Mouse (Mus musculus): ENCODE measurements around the gene Mief2. TPM values are rescaled to one million over a fixed set of nuclear protein-coding genes. Genes with fewer than 3 reads are reported as not detected.
A peak's percentile ranks its signal among the peaks of the same experiment; 100 is the strongest.

The Mief2 gene
- polyA plus RNA-seq, 1 experiment: 49.7 TPM

DNA sequence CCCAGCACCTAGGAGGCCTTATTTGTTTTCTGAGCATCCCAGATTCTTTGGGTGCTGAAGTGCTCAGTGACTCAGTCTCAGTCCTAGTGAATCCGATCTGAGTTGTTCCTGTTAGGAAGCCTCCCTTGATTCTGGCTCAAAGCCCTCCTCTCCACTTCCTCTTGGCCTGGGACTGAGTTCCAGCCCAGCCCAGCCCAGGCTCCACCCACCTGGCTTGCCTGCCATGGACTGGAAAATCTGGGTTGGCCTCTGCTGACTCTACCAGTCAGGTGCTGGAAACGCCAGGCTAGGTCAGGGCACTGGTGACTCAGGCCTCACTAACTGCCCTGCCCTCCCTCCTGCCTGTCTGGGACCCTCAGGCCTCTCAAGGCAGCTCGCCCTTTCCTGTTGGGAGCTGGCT is 20.5 kb upstream of the Mief2 start:
- Histone ChIP-seq H3K27me3 (ENCODE audit: control insufficient read depth, insufficient read depth, insufficient read length) (no peaks in the 10 kb centered on the region), H3K36me3 (ENCODE audit: control insufficient read depth, insufficient read depth) (peaks cover 3% of the 10 kb centered on the region), H3K4me3 (no peak overlapping the region), H3ac (ENCODE audit: control insufficient read depth, insufficient read length) (no peak overlapping the region), H3K79me2 (ENCODE audit: control insufficient read depth, insufficient read depth) (peaks cover 23% of the 10 kb centered on the region), H3K4me2 (ENCODE audit: low read depth) (peak overlapping the region; percentile 68)
- peak in 1 of 3 experiments; percentile 22 for TF ChIP-seq MYOD1 (IDR thresholded peaks at IDR 0.05; ENCODE audit: control insufficient read depth in 1 of 3, insufficient read length in 2 of 3, low read depth in 2 of 3)
- no peak for TF ChIP-seq SRF (IDR thresholded peaks at IDR 0.05; ENCODE audit: control insufficient read depth, insufficient read length, low read depth)
- peak; percentile 24 for TF ChIP-seq POLR2A (IDR thresholded peaks at IDR 0.05; ENCODE audit: insufficient read length, low read depth)
- TF ChIP-seq TCF3 (IDR thresholded peaks at IDR 0.05; ENCODE audit: insufficient read length, low read depth): no peak

DNA sequence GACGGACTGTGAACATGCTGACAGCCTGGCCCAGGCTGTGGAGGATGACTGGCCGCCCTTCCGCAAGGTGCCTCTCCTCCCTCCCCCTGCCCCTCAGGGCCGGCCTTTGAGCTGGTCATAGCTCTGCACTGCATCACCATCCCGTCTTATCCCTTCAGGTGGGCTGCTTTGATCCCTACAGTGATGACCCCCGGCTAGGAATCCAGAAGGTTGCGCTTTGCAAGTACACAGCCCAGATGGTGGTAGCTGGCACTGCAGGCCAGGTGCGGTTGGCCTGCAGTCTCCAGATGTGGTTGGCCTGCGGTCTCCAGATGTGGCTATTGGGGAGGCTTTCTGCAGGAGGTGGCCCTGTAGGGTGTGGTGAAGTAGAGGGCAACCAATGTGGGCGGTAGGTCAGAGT is 19.6 kb upstream of the Mief2 start:
- Histone ChIP-seq H3K27me3 (ENCODE audit: control insufficient read depth, insufficient read depth, insufficient read length) (no peaks in the 10 kb centered on the region), H3K4me2 (ENCODE audit: low read depth) (no peak overlapping the region), H3ac (ENCODE audit: control insufficient read depth, insufficient read length) (no peak overlapping the region), H3K79me2 (ENCODE audit: control insufficient read depth, insufficient read depth) (peaks cover 13% of the 10 kb centered on the region), H3K4me3 (no peak overlapping the region), H3K36me3 (ENCODE audit: control insufficient read depth, insufficient read depth) (peaks cover 3% of the 10 kb centered on the region)
- TF ChIP-seq MYOG (IDR thresholded peaks at IDR 0.05; ENCODE audit: control insufficient read depth in 1 of 3, insufficient read depth in 1 of 3, insufficient read length in 2 of 3, low read depth in 2 of 3) (no peak), MAX (IDR thresholded peaks at IDR 0.05; ENCODE audit: low read depth) (no peak), SRF (IDR thresholded peaks at IDR 0.05; ENCODE audit: control insufficient read depth, insufficient read length, low read depth) (no peak), USF1 (IDR thresholded peaks at IDR 0.05; ENCODE audit: low read depth) (no peak), MYOD1 (IDR thresholded peaks at IDR 0.05; ENCODE audit: control insufficient read depth in 1 of 3, insufficient read length in 2 of 3, low read depth in 2 of 3) (no peak), TCF12 (IDR thresholded peaks at IDR 0.05; ENCODE audit: insufficient read depth, poor library complexity, severe bottlenecking) (no peak)

DNA sequence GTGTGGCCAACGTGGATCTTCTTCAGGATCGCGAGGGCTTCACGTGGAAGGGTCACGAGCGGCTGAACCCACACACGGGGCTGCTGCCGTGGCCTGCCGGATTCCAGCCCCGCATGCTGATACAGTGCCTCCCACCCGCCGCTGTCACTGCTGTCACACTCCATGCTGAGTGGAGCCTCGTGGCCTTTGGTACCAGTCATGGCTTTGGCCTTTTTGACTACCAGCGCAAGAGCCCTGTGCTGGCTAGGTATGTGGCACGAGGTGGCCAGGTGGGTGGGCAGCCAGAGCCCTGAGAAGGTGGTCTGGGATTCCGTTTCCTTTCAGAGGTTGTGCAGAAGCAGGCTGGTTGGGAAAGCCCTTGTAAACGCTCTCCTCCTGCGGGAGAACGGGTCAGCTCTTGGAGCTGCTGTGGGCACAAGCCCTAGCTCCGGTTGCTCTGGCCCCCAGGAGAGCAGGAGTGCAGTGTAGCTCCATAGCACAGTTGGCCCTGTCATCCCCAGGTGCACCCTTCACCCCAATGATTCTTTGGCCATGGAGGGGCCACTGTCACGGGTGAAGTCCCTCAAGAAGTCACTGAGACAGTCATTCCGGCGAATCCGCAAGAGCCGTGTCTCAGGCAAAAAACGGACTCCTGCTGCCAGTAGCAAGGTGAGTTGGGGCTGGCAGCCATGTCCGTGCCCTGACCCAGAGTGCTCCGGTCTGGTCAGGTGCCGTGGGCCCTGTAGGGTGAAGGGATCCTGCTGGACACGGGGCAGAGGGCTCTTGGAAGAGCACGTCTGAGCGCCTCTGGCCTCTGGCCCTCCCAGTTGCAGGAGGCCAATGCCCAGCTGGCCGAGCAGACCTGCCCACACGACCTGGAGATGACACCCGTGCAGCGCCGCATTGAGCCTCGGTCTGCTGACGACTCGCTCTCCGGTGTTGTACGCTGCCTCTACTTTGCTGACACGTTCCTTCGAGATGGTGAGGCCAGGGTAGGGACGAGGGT is 18.4 kb upstream of the Mief2 start:
- H3K4me3 ChIP-seq: no peak overlapping the region
- no peak overlapping the region for H3ac ChIP-seq (ENCODE audit: control insufficient read depth, insufficient read length)
- peaks cover 3% of the 10 kb centered on the region for H3K36me3 ChIP-seq (ENCODE audit: control insufficient read depth, insufficient read depth)
- TF ChIP-seq E2F4 (IDR thresholded peaks at IDR 0.05; ENCODE audit: insufficient read depth) (no peak), REST (IDR thresholded peaks at IDR 0.05; ENCODE audit: insufficient read depth, insufficient read length) (no peak), POLR2A (IDR thresholded peaks at IDR 0.05; ENCODE audit: insufficient read length, low read depth) (no peak), POLR2AphosphoS2 (IDR thresholded peaks at IDR 0.05; ENCODE audit: insufficient read length, low read depth) (no peak), TCF12 (IDR thresholded peaks at IDR 0.05; ENCODE audit: insufficient read depth, poor library complexity, severe bottlenecking) (no peak), CEBPB (IDR thresholded peaks at IDR 0.05; ENCODE audit: insufficient read depth, poor library complexity, severe bottlenecking) (no peak), MYOD1 (IDR thresholded peaks at IDR 0.05; ENCODE audit: control insufficient read depth in 1 of 3, insufficient read length in 2 of 3, low read depth in 2 of 3) (no peak)
- no peaks in the 10 kb centered on the region for H3K27me3 ChIP-seq (ENCODE audit: control insufficient read depth, insufficient read depth, insufficient read length)
- peaks cover 3% of the 10 kb centered on the region for H3K79me2 ChIP-seq (ENCODE audit: control insufficient read depth, insufficient read depth)
- no peak overlapping the region for H3K4me2 ChIP-seq (ENCODE audit: low read depth)

DNA sequence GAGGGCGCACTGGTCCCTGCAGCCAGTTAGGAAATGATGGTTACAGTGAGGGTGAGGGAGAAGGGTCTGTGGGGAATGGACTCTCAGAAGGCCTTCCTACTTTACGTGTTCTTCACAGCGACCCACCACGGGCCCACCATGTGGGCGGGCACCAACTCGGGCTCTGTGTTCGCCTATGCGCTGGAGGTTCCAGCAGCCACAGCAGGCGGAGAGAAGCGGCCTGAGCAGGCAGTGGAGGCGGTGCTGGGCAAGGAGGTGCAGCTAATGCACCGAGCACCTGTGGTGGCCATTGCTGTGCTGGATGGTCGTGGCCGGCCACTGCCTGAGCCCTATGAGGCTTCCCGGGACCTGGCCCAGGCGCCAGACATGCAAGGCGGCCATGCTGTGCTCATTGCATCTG is 17.0 kb upstream of the Mief2 start:
- no peak overlapping the region for H3ac ChIP-seq (ENCODE audit: control insufficient read depth, insufficient read length)
- H3K79me2 ChIP-seq (ENCODE audit: control insufficient read depth, insufficient read depth): no peaks in the 10 kb centered on the region
- no peak overlapping the region for H3K4me3 ChIP-seq
- H3K27me3 ChIP-seq (ENCODE audit: control insufficient read depth, insufficient read depth, insufficient read length): no peaks in the 10 kb centered on the region
- TF ChIP-seq MYOD1 (IDR thresholded peaks at IDR 0.05; ENCODE audit: control insufficient read depth in 1 of 3, insufficient read length in 2 of 3, low read depth in 2 of 3): no peak
- TF ChIP-seq POLR2A (IDR thresholded peaks at IDR 0.05; ENCODE audit: insufficient read length, low read depth): peak; percentile 19
- TF ChIP-seq E2F4 (IDR thresholded peaks at IDR 0.05; ENCODE audit: insufficient read depth): no peak
- TF ChIP-seq TCF3 (IDR thresholded peaks at IDR 0.05; ENCODE audit: insufficient read length, low read depth): no peak
- no peak for TF ChIP-seq REST (IDR thresholded peaks at IDR 0.05; ENCODE audit: insufficient read depth, insufficient read length)
- TF ChIP-seq CEBPB (IDR thresholded peaks at IDR 0.05; ENCODE audit: insufficient read depth, poor library complexity, severe bottlenecking): no peak
- no peak for TF ChIP-seq MAX (IDR thresholded peaks at IDR 0.05; ENCODE audit: low read depth)
- H3K36me3 ChIP-seq (ENCODE audit: control insufficient read depth, insufficient read depth): peaks cover 11% of the 10 kb centered on the region
- H3K4me2 ChIP-seq (ENCODE audit: low read depth): no peak overlapping the region

DNA sequence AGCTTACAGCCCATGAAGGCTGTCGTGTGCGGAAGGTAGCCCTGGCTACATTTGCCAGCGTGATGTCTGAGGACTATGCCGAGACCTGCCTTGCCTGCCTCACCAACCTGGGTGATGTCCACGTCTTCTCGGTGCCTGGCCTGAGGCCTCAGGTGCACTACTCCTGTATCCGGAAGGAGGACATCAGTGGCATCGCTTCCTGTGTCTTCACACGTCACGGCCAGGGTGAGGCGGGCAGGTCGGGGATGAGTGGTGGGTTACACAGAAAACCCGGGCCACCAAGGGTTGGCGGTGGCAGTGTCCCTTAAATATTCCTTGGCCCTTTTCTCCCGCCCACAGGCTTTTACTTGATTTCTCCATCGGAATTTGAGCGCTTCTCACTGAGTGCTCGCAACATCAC is 16.2 kb upstream of the Mief2 start:
- Histone ChIP-seq H3K79me2 (ENCODE audit: control insufficient read depth, insufficient read depth) (no peaks in the 10 kb centered on the region), H3K4me2 (ENCODE audit: low read depth) (no peak overlapping the region), H3ac (ENCODE audit: control insufficient read depth, insufficient read length) (no peak overlapping the region), H3K4me3 (no peak overlapping the region), H3K27me3 (ENCODE audit: control insufficient read depth, insufficient read depth, insufficient read length) (no peaks in the 10 kb centered on the region), H3K36me3 (ENCODE audit: control insufficient read depth, insufficient read depth) (peaks cover 11% of the 10 kb centered on the region)
- peak; percentile 70 for TF ChIP-seq POLR2AphosphoS2 (IDR thresholded peaks at IDR 0.05; ENCODE audit: insufficient read length, low read depth)
- TF ChIP-seq POLR2A (IDR thresholded peaks at IDR 0.05; ENCODE audit: insufficient read length, low read depth): no peak

Measured in myocyte (in vitro differentiated cells).